Mouse (Mus musculus) cerebellum, adult 2 months (tissue): ENCODE measurements around the gene 4930519P11Rik.

ENCODE experiments used
- CTCF ChIP-seq: fragments of 200-500 bp; IDR thresholded peaks from 2 replicates; pipeline ENCODE4 v1.5.1; 2011; ENCODE audit warnings: low read depth, mild to moderate bottlenecking, control low read depth, low read length, moderate library complexity, borderline replicate concordance; ENCODE audit not compliant: insufficient read depth
- POLR2A ChIP-seq: fragments of 200-500 bp; IDR thresholded peaks from 2 replicates; pipeline ENCODE4 v1.6.1; 2011; ENCODE audit warnings: low read length, control low read depth, borderline replicate concordance; ENCODE audit not compliant: insufficient read depth

- TF ChIP-seq CTCF, result no peak
- TF ChIP-seq POLR2A, result no peak
These were observed 24.2 kb downstream of the 4930519P11Rik start for GRCm38 (mm10) chr2:154589051-154589450.
